Mouse (Mus musculus) kidney, adult 2 months (tissue): Measurements from ENCODE around the gene Txndc17. TPM values are rescaled to one million over a fixed set of nuclear protein-coding genes. Genes with fewer than 3 reads are reported as not detected.
"Not testable (repeated sequence)": the region's sequence is repeated elsewhere in the genome, so short reads cannot be mapped to it uniquely, and the experiment has no call there.

Experiments
- DNase-seq: peaks from one replicate; pipeline ENCODE4 v3.0.0; 2021
- H3K27ac ChIP-seq: fragments of 200-500 bp; 2 replicates; pipeline ENCODE4 v1.5.1; 2012; ENCODE audit warnings: low read depth, low read length, control low read depth, inconsistent platforms; ENCODE audit not compliant: insufficient read depth
- H3K27me3 ChIP-seq: fragments of 200-500 bp; replicated peaks from 2 replicates; pipeline ENCODE4 v1.6.1; 2012; ENCODE audit warnings: mild to moderate bottlenecking, moderate library complexity, low read length, inconsistent platforms; ENCODE audit not compliant: control insufficient read depth, insufficient read depth
- H3K36me3 ChIP-seq: fragments of 200-500 bp; 2 replicates; pipeline ENCODE4 v1.6.1; 2012; ENCODE audit warnings: mild to moderate bottlenecking, moderate library complexity, low read length, inconsistent platforms; ENCODE audit not compliant: control insufficient read depth, insufficient read depth
- H3K4me1 ChIP-seq: fragments of 200-500 bp; 2 replicates; pipeline ENCODE4 v1.6.1; 2011; ENCODE audit warnings: low read length; ENCODE audit not compliant: control insufficient read depth, insufficient read depth
- H3K4me3 ChIP-seq: fragments of 200-500 bp; 2 replicates; pipeline ENCODE4 v1.5.1; 2011; ENCODE audit warnings: mild to moderate bottlenecking, low read depth, low read length, control low read depth; ENCODE audit not compliant: insufficient read depth
- CTCF ChIP-seq: fragments of 200-500 bp; conservative IDR thresholded peaks from 2 replicates; pipeline ENCODE4 v1.5.1; 2011; ENCODE audit warnings: low read depth, mild to moderate bottlenecking, control low read depth, low read length, moderate library complexity, mixed read lengths; ENCODE audit not compliant: insufficient read depth, insufficient read length
- POLR2A ChIP-seq: fragments of 200-500 bp; IDR thresholded peaks from one replicate; pipeline ENCODE4 v1.6.1; 2011; ENCODE audit warnings: low read depth, low read length, control low read depth
- WGBS: fragments of 180-500 bp; shearing (Covaris S2); methylation state at CpG from one replicate; pipeline ENCODE4 v1.1.7; 2018; 5-methylcytosine and 5-hydroxymethylcytosine counted together
- polyA plus RNA-seq: library from polyadenylated mRNA; depleted of rRNA; stranded (reverse); fragments of >200 nt; gene quantifications from 2 replicates; pipeline ENCODE4 v1.2.3, GENCODE M21; 2012; rRNA removed

Txndc17 gene
- 125 and 149 TPM in 2 replicates for polyA plus RNA-seq

- peak; percentile 95 for DNase-seq
- TF ChIP-seq POLR2A (peak; percentile 74), CTCF (no peak)
- H3K4me1 ChIP-seq, result 0 out of 2 replicates have a peak, but pooled peaks cover 5% of the 10 kb centered on the region
- H3K27ac ChIP-seq, result peak within 1 kb of the TSS; percentile 54; the same call in 1 of the 2 replicates
- H3K27me3 ChIP-seq, result no peaks in the 10 kb centered on the region
- WGBS, result under 1% methylated on average over 42 of the region's 42 CpGs
- H3K4me3 ChIP-seq, result peak within 1 kb of the TSS; percentile 91
- H3K36me3 ChIP-seq, result no peaks in the 10 kb centered on the region
These were observed at the start of gene Txndc17, which contains the start of gene 4933427D14Rik for GRCm38 (mm10) chr11:72207204-72207833. Gene Txndc17, plus strand, starts transcription at chr11:72207547. Gene 4933427D14Rik, minus strand, starts transcription at chr11:72207459.

GRCm38 (mm10) chr11:72163198-72163597 is 44.1 kb upstream of the Txndc17 start:
- 48% methylated on average over 2 of the region's 2 CpGs for whole genome bisulfite sequencing
- no peaks in the 10 kb centered on the region; the same call in 1 of the 2 replicates for H3K4me1 ChIP-seq
- peak; percentile 15 for DNase-seq

GRCm38 (mm10) chr11:72169871-72170270 is 37.5 kb upstream of the Txndc17 start:
- Histone ChIP-seq H3K4me3 (no peak overlapping the region), H3K4me1 (no peaks in the 10 kb centered on the region), H3K27ac (no peak overlapping the region), H3K27me3 (no peaks in the 10 kb centered on the region), H3K36me3 (peaks cover 4% of the 10 kb centered on the region)
- DNase-seq, result no peak
- no peak for TF ChIP-seq CTCF
- no peak for TF ChIP-seq POLR2A
- WGBS, result 55% methylated on average over 4 of the region's 4 CpGs

More at GRCm38 (mm10) chr11:72163198-72163597, 44.1 kb upstream of the Txndc17 start:
- peaks cover under 1% of the 10 kb centered on the region for H3K36me3 ChIP-seq
- no peak overlapping the region for H3K27ac ChIP-seq
- H3K4me3 ChIP-seq, result no peak overlapping the region
- no peaks in the 10 kb centered on the region for H3K27me3 ChIP-seq
- TF ChIP-seq POLR2A (no peak), CTCF (no peak)

- DNase-seq, H3K27me3 ChIP-seq, H3K4me3 ChIP-seq, H3K4me1 ChIP-seq, H3K27ac ChIP-seq: not testable (repeated sequence)
- 69% methylated on average over 4 of the region's 4 CpGs for WGBS
- H3K36me3 ChIP-seq, result peaks cover 12% of the 10 kb centered on the region
These were observed 35.4 kb upstream of the Txndc17 start for GRCm38 (mm10) chr11:72171906-72172305.

GRCm38 (mm10) chr11:72173506-72173905 is 33.8 kb upstream of the Txndc17 start:
- DNase-seq, result no peak
- Histone ChIP-seq H3K27me3 (no peaks in the 10 kb centered on the region), H3K4me3 (no peak overlapping the region), H3K36me3 (peaks cover 11% of the 10 kb centered on the region), H3K27ac (no peak overlapping the region), H3K4me1 (no peaks in the 10 kb centered on the region)
- TF ChIP-seq POLR2A, result no peak
- no peak for TF ChIP-seq CTCF
- WGBS, result 80% methylated on average over 5 of the region's 5 CpGs

GRCm38 (mm10) chr11:72174721-72175120 is 32.6 kb upstream of the Txndc17 start:
- Histone ChIP-seq H3K36me3 (peaks cover 9% of the 10 kb centered on the region), H3K4me3 (no peak overlapping the region), H3K4me1 (no peaks in the 10 kb centered on the region), H3K27me3 (no peaks in the 10 kb centered on the region), H3K27ac (no peak overlapping the region)
- WGBS, result 94% methylated on average over 6 of the region's 6 CpGs
- no peak for DNase-seq
- TF ChIP-seq CTCF, result no peak
- no peak for TF ChIP-seq POLR2A

- Histone ChIP-seq H3K27me3 (no peaks in the 10 kb centered on the region), H3K4me3 (no peak overlapping the region), H3K4me1 (no peaks in the 10 kb centered on the region), H3K27ac (no peak overlapping the region), H3K36me3 (peaks cover 9% of the 10 kb centered on the region)
- no peak for DNase-seq
- WGBS, result 87% methylated on average over 5 of the region's 5 CpGs
- TF ChIP-seq CTCF, result no peak
- no peak for TF ChIP-seq POLR2A
These were observed 31.4 kb upstream of the Txndc17 start for GRCm38 (mm10) chr11:72175966-72176365.
